Mouse (Mus musculus): ENCODE results near the gene Shank2.

Shank2 gene

GRCm38 (mm10) chr7:144001628-144002027 is at the start of gene Shank2:
TSS of gene Shank2 (plus strand) at chr7:144001928.
- no peak for DNase-seq (ENCODE audit: low read depth, low spot score)

DNA sequence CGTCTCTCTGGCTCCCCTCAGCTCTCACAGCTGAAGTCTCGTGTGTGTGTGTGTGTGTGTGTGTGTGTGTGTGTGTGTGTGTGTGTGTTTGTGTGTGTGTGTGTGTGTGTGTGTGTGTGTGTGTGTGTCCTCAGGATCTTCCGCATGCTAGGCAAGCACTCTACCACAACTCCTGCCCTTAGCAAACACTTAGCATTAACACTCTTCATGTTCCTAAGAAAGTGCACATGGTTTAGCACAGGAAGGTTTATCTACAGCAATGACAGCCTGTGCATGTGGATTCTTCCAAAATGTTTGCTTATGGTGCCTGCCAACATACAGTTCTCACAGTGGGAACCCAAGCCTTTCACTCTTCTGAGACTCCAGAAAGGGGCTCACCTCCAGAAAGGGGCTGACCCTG is 49.6 kb upstream of the Shank2 start:
- no peak for DNase-seq (ENCODE audit: low read depth, low spot score)

DNA sequence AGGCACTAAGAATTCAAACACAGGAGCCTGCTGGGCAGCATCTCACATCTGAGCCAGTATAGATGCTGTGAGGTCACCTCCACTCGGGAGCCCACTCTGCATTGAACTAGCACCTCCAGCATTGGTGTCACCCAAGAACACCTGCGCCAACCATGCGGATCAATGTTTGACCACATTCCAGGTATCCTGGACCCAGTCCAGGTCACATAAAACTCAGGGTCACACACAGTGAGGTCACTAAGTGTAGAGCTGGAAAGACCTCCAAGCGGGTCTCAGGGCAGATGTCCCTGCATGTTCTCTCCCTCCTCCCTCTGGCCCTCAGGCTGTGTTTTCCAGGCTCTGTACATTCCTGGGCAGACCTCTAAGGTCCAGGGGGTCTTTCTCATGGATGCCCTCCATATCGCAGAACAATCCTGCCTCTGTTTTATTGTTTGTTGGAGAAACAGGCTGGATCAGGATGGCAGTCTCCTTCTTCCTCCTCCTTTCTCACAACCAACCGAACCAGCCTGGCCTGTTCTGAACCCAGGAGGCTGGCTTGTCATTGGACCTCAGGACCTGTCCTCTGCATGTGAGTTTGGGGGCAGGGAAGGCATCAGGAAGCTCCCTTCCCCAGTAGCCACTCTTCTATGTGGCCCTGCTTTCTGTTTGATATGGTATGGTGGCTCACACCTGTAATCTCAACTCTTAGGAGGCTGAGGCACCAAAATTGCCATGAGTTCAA is 45.0 kb upstream of the Shank2 start:
- DNase-seq (ENCODE audit: low read depth, low spot score): no peak

- DNase-seq (ENCODE audit: low read depth, low spot score): no peak
Observed at GRCm38 (mm10) chr7:143958030-143958565, 43.6 kb upstream of the Shank2 start.

DNA sequence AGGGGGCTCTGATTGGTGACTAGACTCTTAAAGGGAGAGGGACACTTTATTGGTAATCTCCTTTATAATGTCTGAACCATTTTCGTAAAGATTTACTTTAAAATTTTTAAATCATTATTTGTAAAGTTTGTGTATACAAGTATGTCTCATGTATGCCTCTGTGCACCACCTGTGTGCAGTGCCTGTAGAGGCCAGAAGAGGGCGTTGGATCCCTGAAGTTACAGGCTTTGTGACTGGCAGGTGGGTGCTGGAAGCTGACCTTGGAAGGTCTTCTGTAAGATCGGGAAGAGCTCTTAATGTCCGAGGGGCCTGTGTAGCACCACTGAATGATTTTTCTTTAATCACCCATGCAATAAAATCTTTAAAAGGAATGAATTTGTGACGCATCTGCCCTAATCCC is 37.9 kb upstream of the Shank2 start:
- no peak for DNase-seq (ENCODE audit: low read depth, low spot score)

DNA sequence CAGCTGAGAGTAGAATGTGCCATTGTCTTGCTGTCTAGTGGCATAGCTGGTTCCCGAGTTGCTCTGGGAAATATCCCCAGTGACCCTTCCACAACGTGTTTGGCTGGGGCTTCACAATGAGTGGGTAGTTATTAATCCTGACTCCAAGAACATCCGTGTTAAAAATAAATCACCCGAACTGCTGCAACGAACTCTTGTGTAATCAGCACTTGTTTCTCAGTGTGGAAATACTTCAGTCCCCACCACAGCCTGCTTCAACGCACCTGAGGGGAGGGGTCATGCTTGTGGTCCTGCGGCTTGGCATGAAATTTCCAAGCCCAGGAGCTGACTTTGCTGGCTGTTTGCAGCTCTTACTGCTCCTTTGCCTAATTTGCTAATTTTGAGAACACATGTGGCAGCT is 35.1 kb upstream of the Shank2 start:
- no peak for DNase-seq (ENCODE audit: low read depth, low spot score)

- DNase-seq (ENCODE audit: low read depth, low spot score): no peak
Observed at GRCm38 (mm10) chr7:143977491-143977830, 24.3 kb upstream of the Shank2 start.

GRCm38 (mm10) chr7:143977831-143978682 is 23.7 kb upstream of the Shank2 start:
- no peak for DNase-seq (ENCODE audit: low read depth, low spot score)

DNA sequence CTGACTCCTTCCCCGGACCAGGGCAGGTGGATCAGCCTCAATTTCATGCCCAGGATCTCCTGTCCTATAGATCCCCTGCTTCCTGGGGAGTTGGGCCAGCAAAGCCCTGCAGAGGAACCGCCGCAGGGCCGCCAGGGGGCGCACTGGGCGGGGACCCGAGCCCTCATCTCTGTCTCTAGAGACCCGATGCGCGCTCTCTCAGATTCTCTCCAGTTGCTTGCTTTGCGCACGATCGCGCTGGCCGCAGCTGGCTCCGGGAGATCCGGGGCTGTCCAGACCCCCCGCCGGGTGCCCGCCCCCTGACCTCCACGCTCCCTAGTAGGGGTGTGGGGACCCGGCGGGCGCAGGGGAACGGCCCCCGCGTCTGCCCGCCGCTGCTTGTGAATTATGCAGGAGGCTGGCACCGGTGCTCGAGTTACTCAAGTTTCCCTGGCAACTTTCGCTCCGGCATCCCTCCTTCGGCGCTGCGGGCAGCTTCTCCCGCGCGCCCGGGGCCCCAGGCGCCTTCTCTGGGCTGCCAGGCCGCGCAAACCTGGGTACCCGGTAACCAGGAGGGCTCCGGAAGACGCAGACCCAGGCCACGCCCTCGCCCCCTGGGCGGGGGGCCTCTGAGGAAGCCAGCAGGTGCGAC is 22.9 kb upstream of the Shank2 start:
- DNase-seq (ENCODE audit: low read depth, low spot score): no peak

GRCm38 (mm10) chr7:143979986-143980385 is 21.7 kb upstream of the Shank2 start:
- no peak for DNase-seq (ENCODE audit: low read depth, low spot score)

GRCm38 (mm10) chr7:143986281-143986680 is 15.4 kb upstream of the Shank2 start:
- DNase-seq (ENCODE audit: low read depth, low spot score): no peak

DNA sequence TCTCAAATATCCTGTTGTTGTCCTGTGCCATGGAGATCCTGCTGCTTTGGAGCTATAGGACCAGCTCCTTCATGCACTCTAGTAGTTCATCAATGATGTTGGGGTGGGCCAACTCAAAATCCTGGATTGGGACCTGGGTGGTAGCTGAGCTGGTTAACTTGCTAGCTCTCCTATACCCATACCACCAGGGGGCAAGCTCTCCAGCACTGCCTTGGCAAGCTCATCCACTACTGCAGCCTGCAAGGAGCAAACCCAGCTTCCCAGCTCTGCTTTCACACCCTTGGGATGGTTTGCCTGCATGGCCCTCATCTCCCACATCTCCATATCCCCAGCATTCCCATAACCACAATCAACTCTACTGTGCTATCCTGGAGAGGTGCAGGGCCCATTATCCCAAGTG is 10.6 kb upstream of the Shank2 start:
- no peak for DNase-seq (ENCODE audit: low read depth, low spot score)

- no peak for DNase-seq (ENCODE audit: low read depth, low spot score)
Observed at GRCm38 (mm10) chr7:143999073-143999472, 2.7 kb upstream of the Shank2 start.

- DNase-seq (ENCODE audit: low read depth, low spot score): no peak
Observed at GRCm38 (mm10) chr7:144003471-144003870, 1.7 kb downstream of the Shank2 start.

GRCm38 (mm10) chr7:144008079-144008478 is 6.4 kb downstream of the Shank2 start:
- no peak for DNase-seq (ENCODE audit: low read depth, low spot score)

DNA sequence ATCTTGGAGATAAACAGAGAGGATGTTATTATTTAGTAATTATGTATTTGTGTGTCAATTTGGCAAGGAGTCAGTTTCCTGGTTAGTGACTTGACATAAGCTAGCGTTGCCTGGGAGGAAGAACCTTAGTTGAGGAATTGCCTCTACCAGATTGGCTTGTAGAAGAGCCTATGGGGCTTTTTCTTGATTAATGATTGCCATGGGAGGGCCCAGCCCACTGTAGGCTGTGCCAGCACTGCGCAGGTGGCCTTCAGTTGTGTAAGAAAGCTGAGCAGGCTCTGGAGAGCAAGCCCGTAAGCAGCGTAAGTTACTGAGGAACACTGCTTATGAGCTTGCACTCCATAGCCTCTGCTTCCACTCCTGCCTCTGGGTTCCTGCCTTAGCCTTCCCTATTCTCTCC is 7.3 kb downstream of the Shank2 start:
- no peak for DNase-seq (ENCODE audit: low read depth, low spot score)

- DNase-seq (ENCODE audit: low read depth, low spot score): no peak
Observed at GRCm38 (mm10) chr7:144014485-144014884, 12.8 kb downstream of the Shank2 start.

DNA sequence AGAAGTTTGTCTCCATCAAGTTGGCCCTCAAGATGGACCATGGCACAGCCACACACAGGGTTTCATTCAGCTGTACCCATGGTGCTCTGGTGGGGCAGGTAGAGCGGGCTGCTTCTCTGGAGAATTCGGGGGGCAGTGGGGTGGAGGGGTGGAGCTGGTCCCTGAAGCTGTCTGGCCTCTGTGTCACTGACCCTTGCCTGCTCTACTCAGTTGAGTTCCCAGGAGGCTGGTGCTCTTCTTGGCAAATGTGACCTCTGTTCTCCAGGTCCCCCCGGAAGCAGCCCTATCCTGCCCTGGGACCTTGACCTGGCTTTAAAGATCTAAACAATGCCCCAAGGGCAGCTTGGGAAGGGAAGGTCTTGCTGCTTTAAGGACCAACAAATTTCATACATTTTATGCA is 20.1 kb downstream of the Shank2 start:
- no peak for DNase-seq (ENCODE audit: low read depth, low spot score)

DNA sequence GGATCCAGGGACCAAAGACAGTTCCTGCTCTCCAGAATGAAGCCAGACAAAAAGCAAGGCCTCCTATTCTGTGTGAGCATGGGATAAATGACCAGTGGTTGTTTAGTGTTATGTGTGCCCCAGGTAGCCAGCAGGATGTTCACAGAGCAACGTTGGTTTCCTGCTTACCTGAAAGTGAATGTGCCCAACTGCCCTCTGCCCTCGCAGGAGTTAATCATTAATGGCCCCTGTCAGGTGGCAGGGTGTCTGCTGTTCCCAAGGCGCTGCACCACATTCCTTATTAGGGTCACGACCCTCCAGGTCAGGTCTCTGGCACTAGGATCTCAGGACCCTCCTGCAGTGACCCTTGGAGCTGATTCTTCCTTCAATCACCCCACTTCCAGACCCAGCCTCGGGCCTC is 21.0 kb downstream of the Shank2 start:
- no peak for DNase-seq (ENCODE audit: low read depth, low spot score)

- no peak for DNase-seq (ENCODE audit: low read depth, low spot score)
Observed at GRCm38 (mm10) chr7:144023561-144023960, 21.8 kb downstream of the Shank2 start.

DNA sequence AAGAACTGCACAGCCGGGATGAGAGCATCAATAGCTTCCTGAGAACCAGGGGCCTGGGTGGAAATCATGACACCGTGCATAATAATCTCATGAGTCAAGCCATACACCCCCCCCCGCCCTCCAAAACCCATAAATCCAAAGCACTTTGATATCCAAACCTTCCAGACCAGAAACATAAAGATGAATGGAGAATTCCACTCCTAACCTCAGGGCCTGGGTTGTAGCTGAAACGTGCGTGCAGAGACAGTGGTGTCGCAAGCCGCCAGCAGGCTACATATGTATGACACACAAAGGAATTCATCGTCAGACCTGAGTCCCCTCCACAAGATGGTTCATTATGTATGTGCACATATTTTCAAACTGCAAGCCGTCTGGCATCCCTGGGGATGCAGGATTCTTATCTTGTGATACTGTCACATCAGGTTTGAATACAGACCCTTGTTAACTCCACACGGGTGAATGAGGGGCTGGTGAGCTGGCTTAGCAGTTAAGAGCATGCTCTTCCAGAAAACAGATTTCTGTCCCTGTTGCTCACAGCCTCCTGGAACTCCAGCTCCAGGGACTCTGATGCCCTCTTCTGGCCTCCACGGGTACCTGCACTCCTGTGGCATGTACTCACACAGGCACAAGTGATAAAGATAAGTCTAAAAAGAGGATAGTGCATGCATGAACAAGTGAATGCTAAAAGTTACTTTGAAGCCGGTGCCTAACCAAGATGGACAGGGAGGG is 24.5 kb downstream of the Shank2 start:
- DNase-seq (ENCODE audit: low read depth, low spot score): no peak

GRCm38 (mm10) chr7:144029246-144029645 is 27.5 kb downstream of the Shank2 start:
- DNase-seq (ENCODE audit: low read depth, low spot score): no peak
